Mouse (Mus musculus) spleen, adult 2 months (tissue): ENCODE results near the gene Arhgap18. TPM values are rescaled to one million over a fixed set of nuclear protein-coding genes. Genes with fewer than 3 reads are reported as not detected.

ENCODE experiments used
- DNase-seq, 2 experiments: peaks; one replicate each; pipeline versions ENCODE4 v3.0.0 to v3.0.0-alpha.2; 2012 to 2021; ENCODE audit warnings: low spot score in 2 of 2, low read depth in 1 of 2
- H3K27ac ChIP-seq: fragments of 200-500 bp; 2 replicates; pipeline ENCODE4 v1.5.1; 2012; ENCODE audit warnings: low read length, inconsistent platforms; ENCODE audit not compliant: insufficient read depth
- H3K27me3 ChIP-seq: fragments of 200-500 bp; 2 replicates; pipeline ENCODE4 v1.6.1; 2012; ENCODE audit warnings: mild to moderate bottlenecking, moderate library complexity, low read length, inconsistent platforms; ENCODE audit not compliant: control insufficient read depth, insufficient read depth
- H3K36me3 ChIP-seq: fragments of 200-500 bp; 2 replicates; pipeline ENCODE4 v1.6.1; 2012; ENCODE audit warnings: mild to moderate bottlenecking, low read length, inconsistent platforms; ENCODE audit not compliant: control insufficient read depth, insufficient read depth
- H3K4me1 ChIP-seq: fragments of 200-500 bp; 2 replicates; pipeline ENCODE4 v1.6.1; 2011; ENCODE audit warnings: inconsistent platforms; ENCODE audit not compliant: control insufficient read depth, insufficient read depth, insufficient read length
- H3K4me3 ChIP-seq: fragments of 200-500 bp; 2 replicates; pipeline ENCODE4 v1.5.1; 2011; ENCODE audit warnings: mild to moderate bottlenecking, inconsistent platforms; ENCODE audit not compliant: insufficient read depth, insufficient read length; ENCODE audit errors: extremely low read depth
- CTCF ChIP-seq: fragments of 200-500 bp; IDR thresholded peaks from 2 replicates; pipeline ENCODE4 v1.5.1; 2011; ENCODE audit warnings: mild to moderate bottlenecking, inconsistent platforms; ENCODE audit not compliant: insufficient read depth, insufficient read length, insufficient replicate concordance; ENCODE audit errors: extremely low read depth
- POLR2A ChIP-seq: fragments of 200-500 bp; IDR thresholded peaks from 2 replicates; pipeline ENCODE4 v1.6.1; 2011; ENCODE audit warnings: low read depth, low read length, inconsistent platforms
- WGBS: fragments of 180-500 bp; shearing (Covaris S2); methylation state at CpG from one replicate; pipeline ENCODE4 v1.1.7; 2018; 5-methylcytosine and 5-hydroxymethylcytosine counted together
- polyA plus RNA-seq: library from polyadenylated mRNA; depleted of rRNA; stranded (reverse); fragments of >200 nt; gene quantifications from 2 replicates; pipeline ENCODE4 v1.2.3, GENCODE M21; 2012; rRNA removed

Gene Arhgap18
- 1.1 and 1.3 TPM in 2 replicates for polyA plus RNA-seq

DNA sequence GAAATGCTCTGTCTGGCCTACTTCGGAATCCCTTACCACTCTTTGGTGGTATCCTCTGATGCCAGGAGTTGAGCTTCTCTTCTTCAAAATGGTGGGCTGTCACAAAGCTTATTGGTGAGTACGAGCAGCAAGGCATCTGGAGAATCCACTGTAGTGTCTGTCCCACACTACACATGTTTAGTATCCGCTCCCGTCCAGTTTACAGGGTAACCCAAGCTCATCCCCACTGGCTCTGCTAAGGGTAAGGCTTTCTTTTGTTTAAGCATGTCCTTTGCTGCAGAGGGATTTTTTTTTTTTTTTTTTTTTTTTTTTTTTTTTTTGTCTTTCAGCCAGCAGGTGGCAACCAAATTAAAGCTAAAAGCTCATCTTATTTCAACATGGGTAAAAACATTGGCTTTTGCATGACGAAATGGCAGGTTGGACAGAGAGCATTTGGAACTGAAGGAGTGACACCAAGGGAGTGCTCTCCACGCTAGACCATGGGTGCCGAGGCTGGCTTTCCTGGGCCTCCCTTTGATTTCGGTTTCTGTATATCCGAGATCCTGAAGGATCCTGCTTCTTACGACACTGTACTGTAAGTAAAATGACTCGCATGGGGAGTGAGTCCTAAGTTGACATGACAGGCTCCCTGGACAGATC, at the start of gene Arhgap18:
Gene Arhgap18 (plus strand): TSS at position 493 of the 639 bp plus-strand sequence.
- TF ChIP-seq POLR2A (no peak), CTCF (no peak)
- H3K36me3 ChIP-seq, result no peaks in the 10 kb centered on the region
- H3K27ac ChIP-seq, result no peak within 1 kb of the TSS
- H3K4me1 ChIP-seq, result no peaks in the 10 kb centered on the region
- WGBS, result 73% methylated on average over 11 of the region's 11 CpGs
- no peak for DNase-seq
- no peaks in the 10 kb centered on the region for H3K27me3 ChIP-seq
- H3K4me3 ChIP-seq, result no peak within 1 kb of the TSS

DNA sequence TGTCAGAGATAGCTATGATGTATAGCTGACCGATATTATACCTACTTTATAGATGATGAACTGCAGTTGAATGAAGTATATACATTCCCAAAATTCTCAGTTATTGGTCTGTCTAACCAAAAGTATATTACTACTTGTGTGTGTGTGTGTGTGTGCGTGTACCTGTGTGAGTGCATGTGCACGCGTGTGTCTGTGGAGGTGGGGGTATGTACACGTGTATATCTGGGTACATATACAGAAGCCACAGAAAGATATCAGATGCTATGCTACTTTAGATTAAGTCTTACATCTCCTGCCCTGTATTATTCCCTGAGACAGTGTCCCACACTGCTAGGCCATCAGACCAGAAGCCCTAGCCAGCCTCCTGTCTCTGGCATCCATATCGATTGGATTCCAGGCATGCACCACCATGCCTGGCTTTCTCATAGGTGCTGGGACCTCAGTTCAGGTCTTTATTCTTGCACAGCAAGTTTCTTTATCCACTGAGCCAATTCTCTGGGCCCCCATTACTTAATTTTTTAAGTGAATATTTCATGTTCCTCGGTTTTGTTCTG, 42.7 kb upstream of the Arhgap18 start:
- DNase-seq, result no peak
- 90% methylated on average over 7 of the region's 7 CpGs for WGBS

DNA sequence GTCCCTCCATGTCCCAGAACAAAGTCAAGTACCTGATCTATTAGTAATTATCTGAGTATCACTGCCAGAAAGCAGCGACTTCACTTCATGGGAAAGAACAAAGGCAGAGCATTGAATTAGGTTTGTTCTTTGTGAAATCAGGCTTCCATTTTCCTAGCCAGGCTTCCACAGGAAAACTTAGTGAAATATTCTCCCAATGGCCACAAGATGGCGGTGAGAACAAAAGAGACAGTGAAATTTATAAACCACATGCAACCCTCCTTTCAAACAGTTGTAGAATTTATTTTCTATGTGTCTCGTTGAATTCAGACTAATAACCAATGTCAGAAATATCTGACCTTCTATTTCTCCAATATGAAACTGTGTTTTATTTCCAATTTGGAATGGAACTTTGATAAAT, 42.2 kb upstream of the Arhgap18 start:
- TF ChIP-seq CTCF (no peak), POLR2A (no peak)
- peak in 1 of 2 experiments; percentile 1 for DNase-seq
- WGBS, result 3% methylated on average over 3 of the region's 3 CpGs

More for the DNA sequence above, 42.7 kb upstream of the Arhgap18 start:
- H3K4me3 ChIP-seq, result no peak overlapping the region
- H3K4me1 ChIP-seq, result no peaks in the 10 kb centered on the region
- H3K27ac ChIP-seq, result no peak overlapping the region
- TF ChIP-seq CTCF, result no peak
- TF ChIP-seq POLR2A, result no peak
- H3K27me3 ChIP-seq, result no peaks in the 10 kb centered on the region
- H3K36me3 ChIP-seq, result no peaks in the 10 kb centered on the region

DNA sequence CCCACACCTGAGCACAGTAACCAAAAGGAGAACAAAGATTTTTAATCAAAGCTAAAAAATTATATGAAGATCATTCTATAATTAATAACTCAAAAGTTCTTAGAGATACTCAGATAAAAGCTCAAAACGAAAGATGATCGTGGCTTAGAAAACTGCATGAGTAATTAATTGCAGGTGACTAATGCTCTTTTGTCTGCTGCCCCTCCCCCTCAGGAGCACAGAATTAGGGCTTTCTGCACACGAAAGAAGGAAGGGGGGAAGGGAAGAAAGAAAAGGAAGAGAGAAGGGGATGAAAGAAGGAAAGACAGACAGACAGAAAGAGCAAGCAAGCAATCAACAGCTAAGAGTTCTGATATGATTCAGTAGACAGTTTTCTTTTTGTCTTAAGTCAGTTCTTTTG, 39.2 kb upstream of the Arhgap18 start:
- no peak overlapping the region for H3K27ac ChIP-seq
- H3K4me1 ChIP-seq, result no peaks in the 10 kb centered on the region
- no peak for TF ChIP-seq CTCF
- TF ChIP-seq POLR2A, result no peak
- no peaks in the 10 kb centered on the region for H3K27me3 ChIP-seq
- H3K36me3 ChIP-seq, result no peaks in the 10 kb centered on the region
- no peak for DNase-seq
- 73% methylated on average over 3 of the region's 3 CpGs for WGBS
- no peak overlapping the region for H3K4me3 ChIP-seq

More for the DNA sequence above, 42.2 kb upstream of the Arhgap18 start:
- no peak overlapping the region for H3K27ac ChIP-seq
- H3K27me3 ChIP-seq, result no peaks in the 10 kb centered on the region
- no peaks in the 10 kb centered on the region for H3K4me1 ChIP-seq
- no peak overlapping the region for H3K4me3 ChIP-seq
- no peaks in the 10 kb centered on the region for H3K36me3 ChIP-seq

DNA sequence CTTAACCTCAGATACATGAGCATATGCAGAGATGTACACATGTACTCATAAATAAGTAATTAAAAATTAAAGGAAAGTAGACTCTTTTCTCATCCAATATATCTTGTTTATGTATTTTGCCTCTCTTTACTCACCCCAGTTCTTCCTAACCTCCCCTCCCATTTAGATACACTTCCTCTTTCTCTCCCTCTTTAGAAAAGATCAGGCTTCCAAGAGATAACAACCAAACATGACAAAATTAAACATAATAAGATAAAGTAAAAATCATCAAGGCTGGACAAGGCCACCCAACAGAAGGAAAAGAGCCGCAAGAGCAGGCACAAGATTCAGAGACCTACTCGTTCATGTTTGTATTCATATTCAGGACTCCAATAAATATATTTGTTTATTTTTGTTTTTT, 28.5 kb upstream of the Arhgap18 start:
- TF ChIP-seq POLR2A, result no peak
- TF ChIP-seq CTCF, result no peak
- Histone ChIP-seq H3K27me3 (no peaks in the 10 kb centered on the region), H3K4me1 (no peaks in the 10 kb centered on the region), H3K27ac (no peak overlapping the region), H3K36me3 (no peaks in the 10 kb centered on the region), H3K4me3 (no peak overlapping the region)
- DNase-seq, result no peak
- 91% methylated on average over 2 of the region's 2 CpGs for WGBS

DNA sequence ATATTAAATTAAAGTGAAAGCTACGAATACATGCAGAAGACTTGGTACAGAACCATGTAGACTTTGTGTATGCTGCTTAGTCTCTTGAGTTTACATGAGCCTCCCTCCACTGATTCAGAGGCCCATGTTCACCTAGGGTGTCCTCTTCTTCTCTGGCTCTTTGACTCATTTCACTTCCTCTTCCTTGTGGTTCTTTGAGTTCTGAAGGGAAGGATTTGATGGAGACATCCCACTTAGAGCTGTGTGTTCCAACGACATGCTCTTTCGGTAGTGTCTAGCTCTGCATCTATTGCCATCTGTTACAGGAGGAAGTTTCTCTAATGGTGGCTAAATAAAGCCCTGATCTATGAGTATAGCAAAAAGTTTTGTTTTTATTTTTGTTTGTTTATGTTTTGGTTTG, 28.0 kb upstream of the Arhgap18 start:
- no peak for DNase-seq
- Histone ChIP-seq H3K27ac (no peak overlapping the region), H3K4me3 (no peak overlapping the region), H3K27me3 (no peaks in the 10 kb centered on the region), H3K4me1 (no peaks in the 10 kb centered on the region), H3K36me3 (no peaks in the 10 kb centered on the region)
- 79% methylated on average over 3 of the region's 3 CpGs for WGBS
- TF ChIP-seq CTCF (no peak), POLR2A (no peak)

DNA sequence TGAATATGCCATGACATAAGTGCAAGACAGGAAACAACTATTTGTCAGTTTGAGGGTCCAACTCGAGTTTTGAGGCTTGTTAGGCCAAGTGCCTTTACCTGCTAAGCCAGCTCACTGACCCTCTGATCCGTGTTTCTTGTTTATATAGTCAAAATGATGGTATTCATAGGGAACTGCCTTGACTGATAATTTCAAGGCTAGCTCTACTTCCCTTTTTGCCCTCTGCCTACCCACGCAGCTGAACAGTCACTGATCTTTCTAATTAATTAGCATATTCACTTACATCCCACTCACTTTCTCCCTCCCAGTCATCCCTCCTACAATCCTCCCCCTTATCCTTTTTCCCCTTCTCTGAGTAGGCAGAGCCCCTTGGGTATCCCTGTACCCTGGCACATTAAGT, 2.4 kb upstream of the Arhgap18 start:
- WGBS, result 32% methylated on average over 3 of the region's 3 CpGs
- H3K27ac ChIP-seq, result no peak overlapping the region
- no peaks in the 10 kb centered on the region for H3K4me1 ChIP-seq
- no peaks in the 10 kb centered on the region for H3K27me3 ChIP-seq
- DNase-seq, result no peak
- H3K36me3 ChIP-seq, result no peaks in the 10 kb centered on the region
- no peak overlapping the region for H3K4me3 ChIP-seq
- no peak for TF ChIP-seq POLR2A
- no peak for TF ChIP-seq CTCF
